Mouse (Mus musculus) yolk sac, embryonic 10.5 days (tissue): ENCODE data around the gene Vmn2r121.

ENCODE experiments used
- DNase-seq: peaks from one replicate; pipeline ENCODE4 v3.0.0-alpha.2; 2017; ENCODE audit warnings: low spot score

Gene Vmn2r121

DNA sequence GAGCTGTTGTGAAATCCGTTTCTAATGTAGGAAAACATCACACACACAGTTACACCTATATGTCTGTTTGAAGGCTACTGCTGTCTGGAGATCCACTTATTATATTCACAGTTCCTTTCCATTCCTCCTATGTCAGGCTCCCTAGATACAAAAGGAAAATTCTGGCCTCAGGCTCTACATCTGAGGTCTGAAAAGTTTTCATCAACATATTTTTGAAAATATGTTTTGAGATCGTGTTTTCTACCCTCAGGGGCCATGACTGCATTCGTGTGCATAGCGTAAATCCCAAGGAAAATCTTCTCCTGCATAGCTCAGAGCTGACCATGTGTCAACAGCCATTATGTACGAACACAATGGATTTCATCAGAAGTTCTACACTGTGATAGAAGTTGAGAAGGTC is at the start of gene Vmn2r121:
Gene Vmn2r121 (minus strand): TSS at position 101 of the 400 bp plus-strand sequence.
- no peak for DNase-seq
